Mouse (Mus musculus) kidney, adult 2 months (tissue): Measurements from ENCODE around the gene Dlec1.

Source experiments
- CTCF ChIP-seq: fragments of 200-500 bp; conservative IDR thresholded peaks from 2 replicates; pipeline ENCODE4 v1.5.1; 2011; ENCODE audit warnings: low read depth, mild to moderate bottlenecking, control low read depth, low read length, moderate library complexity, mixed read lengths; ENCODE audit not compliant: insufficient read depth, insufficient read length
- POLR2A ChIP-seq: fragments of 200-500 bp; IDR thresholded peaks from one replicate; pipeline ENCODE4 v1.6.1; 2011; ENCODE audit warnings: low read depth, low read length, control low read depth

DNA sequence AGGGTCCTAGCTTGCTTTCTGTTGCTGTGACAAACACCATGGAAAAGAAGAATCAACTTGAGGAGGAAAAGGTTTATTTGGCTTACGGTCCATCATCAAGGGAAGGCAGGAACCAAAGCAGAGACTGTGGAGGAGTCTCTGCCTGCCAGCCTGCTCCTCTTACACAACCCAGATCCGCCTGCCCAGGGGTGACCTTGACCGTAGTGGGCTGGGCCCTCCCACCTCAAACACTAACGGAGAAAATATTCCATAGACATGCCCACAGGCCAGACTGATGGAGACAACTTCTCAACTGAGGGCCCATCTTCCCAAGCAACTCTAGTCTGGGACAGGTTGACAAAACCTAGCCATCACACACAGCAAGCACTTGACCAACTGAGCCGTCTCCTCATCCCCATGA is 39.8 kb downstream of the Dlec1 start:
- TF ChIP-seq POLR2A (no peak), CTCF (no peak)
